ENCODE assay signal across 9 mouse cellular contexts in the genomic region with DNA sequence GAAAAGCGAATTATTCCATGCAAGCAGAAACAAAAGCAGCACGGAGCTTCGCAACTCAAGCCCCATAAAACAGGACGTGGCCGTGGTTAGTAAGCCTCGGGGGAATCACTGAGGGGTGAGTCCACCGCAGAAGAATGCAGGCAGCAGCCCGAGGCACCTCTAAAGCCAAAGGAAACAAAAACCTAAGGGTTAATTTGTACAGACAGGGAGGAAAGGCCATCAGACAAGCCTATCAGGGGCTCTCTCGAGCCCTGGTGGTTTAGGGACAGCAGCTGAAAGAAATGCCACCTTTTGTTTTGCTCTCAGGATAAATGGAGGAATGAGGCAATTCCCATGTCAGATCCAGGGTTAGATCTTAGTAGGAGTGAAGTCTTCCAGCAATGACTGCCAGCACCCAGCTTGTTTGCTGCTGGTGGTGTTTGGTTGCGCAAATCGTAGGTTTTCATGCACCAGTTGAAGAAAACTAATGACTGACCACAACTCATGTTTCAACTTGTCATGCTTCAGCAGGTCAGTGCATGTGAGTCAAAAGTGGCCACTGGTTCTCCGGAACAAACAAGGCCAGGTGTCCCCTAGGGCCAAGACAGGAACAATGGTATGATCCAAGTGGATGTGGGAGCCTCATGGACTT.
DNase-seq lines count a peak whose midpoint lies in the region; ATAC-seq and TF ChIP-seq lines count a peak whose summit lies in the region.
"Had no signal": no experiment of that assay in that cellular context is flagged by ENCODE, and none has a peak within 500 bp of the region (broad histone marks: within the 10 kb centered on the region; RNA-seq: fewer than 3 reads in every experiment).

No protein-coding gene starts in this region.

- no peaks in the 10 kb centered on the region for H3K36me3 ChIP-seq in lung, embryonic 16.5 days (ENCODE audit: control insufficient read depth, insufficient read depth, low read length)
- H3K36me3 ChIP-seq in kidney, embryonic 16.5 days (ENCODE audit: insufficient read depth, low read length), result no peaks in the 10 kb centered on the region
- H3K36me3 ChIP-seq: liver, embryonic 15.5 days had no signal

- ATAC-seq in lung, embryonic 16.5 days (ENCODE audit: low read depth), result no peak; the same call in 1 of the 2 replicates
- peak; percentile 72 for ATAC-seq in kidney, embryonic 16.5 days (ENCODE audit: low FRiP score, low TSS enrichment)

- H3K27ac ChIP-seq in lung, embryonic 16.5 days (ENCODE audit: low read length), result no peak overlapping the region
- H3K27ac ChIP-seq in kidney, embryonic 16.5 days (ENCODE audit: low read length), result peak overlapping the region; percentile 76
- no peak overlapping the region for H3K27ac ChIP-seq in layer of hippocampus, adult 2 months
- H3K27ac ChIP-seq: liver, embryonic 15.5 days had no signal

- 36% methylated on average over 12 of the region's 12 CpGs for WGBS in lung, embryonic 16.5 days
- 7% methylated on average over 12 of the region's 12 CpGs for WGBS in kidney, embryonic 16.5 days

- peak overlapping the region; percentile 15 for H3K4me3 ChIP-seq in lung, embryonic 16.5 days (ENCODE audit: low read length)
- H3K4me3 ChIP-seq in kidney, embryonic 16.5 days (ENCODE audit: low read length), result 0 out of 2 replicates have a peak overlapping the region, but pooled peaks have one; percentile 8
- H3K4me3 ChIP-seq in layer of hippocampus, adult 2 months, result no peak overlapping the region
- H3K4me3 ChIP-seq: liver, embryonic 15.5 days had no signal

- H3K27me3 ChIP-seq in lung, embryonic 16.5 days (ENCODE audit: control insufficient read depth, insufficient read depth, low read depth, low read length), result no peaks in the 10 kb centered on the region
- H3K27me3 ChIP-seq in kidney, embryonic 16.5 days (ENCODE audit: insufficient read depth, low read length), result no peaks in the 10 kb centered on the region
- H3K27me3 ChIP-seq: liver, embryonic 15.5 days had no signal

- no peak for DNase-seq in lung, postnatal 10 days
- DNase-seq in gonadal fat pad, adult 2 months (ENCODE audit: low read depth), result peak; percentile 97
- peak; percentile 72 for DNase-seq in skeletal muscle tissue, adult 2 months (ENCODE audit: low read depth, low spot score)
- DNase-seq in layer of hippocampus, adult 2 months (ENCODE audit: low spot score in 2 of 2), result no peak
- DNase-seq in layer of hippocampus, adult 8-10 months (ENCODE audit: low spot score in 2 of 2), result no peak
- no peak for DNase-seq in right cerebral cortex, adult 2 months (ENCODE audit: low spot score in 2 of 2)

- peak overlapping the region; percentile 44 for H3K4me2 ChIP-seq in lung, embryonic 16.5 days (ENCODE audit: low read depth, low read length)
- peak overlapping the region; percentile 44 for H3K4me2 ChIP-seq in kidney, embryonic 16.5 days (replicated peaks; ENCODE audit: low read depth, low read length)
- H3K4me2 ChIP-seq: liver, embryonic 15.5 days had no signal

- H3K9ac ChIP-seq in lung, embryonic 16.5 days (ENCODE audit: low read length), result peak overlapping the region; percentile 31
- peak overlapping the region; percentile 37 for H3K9ac ChIP-seq in kidney, embryonic 16.5 days (replicated peaks; ENCODE audit: low read length)
- H3K9ac ChIP-seq: liver, embryonic 15.5 days had no signal

- no peak for TF ChIP-seq CTCF in layer of hippocampus, adult 2 months (conservative IDR thresholded peaks at IDR 0.05)

- peaks cover 6% of the 10 kb centered on the region for H3K4me1 ChIP-seq in lung, embryonic 16.5 days (replicated peaks; ENCODE audit: control insufficient read depth, insufficient read depth, low read length)
- H3K4me1 ChIP-seq in kidney, embryonic 16.5 days (ENCODE audit: insufficient read depth, low read length), result peaks cover 21% of the 10 kb centered on the region
- H3K4me1 ChIP-seq: liver, embryonic 15.5 days had no signal

- no peaks in the 10 kb centered on the region for H3K9me3 ChIP-seq in lung, embryonic 16.5 days (ENCODE audit: control insufficient read depth, low read length)
- H3K9me3 ChIP-seq in kidney, embryonic 16.5 days (ENCODE audit: low read length), result peaks cover under 1% of the 10 kb centered on the region
- H3K9me3 ChIP-seq: liver, embryonic 15.5 days had no signal

Comparison
In these comparisons a context has a peak if more than half of its experiments do, and no peak if none do; other contexts are left out.
1. DNase-seq: peak in gonadal fat pad, adult 2 months (single experiment) and skeletal muscle tissue, adult 2 months (single experiment); none in lung, postnatal 10 days (single experiment), layer of hippocampus, adult 2 months (0 of 2), layer of hippocampus, adult 8-10 months (0 of 2) and right cerebral cortex, adult 2 months (0 of 2).